Mouse (Mus musculus) stomach, postnatal 0 days (tissue): ENCODE measurements at regions not wholly inside any gene's neighbourhood (a gene's known extent, or its start where the extent isn't known, plus 50 kb on each side); places are given as distances from the start of the nearest gene placed in this dataset.

Experiments
- CTCF ChIP-seq: IDR thresholded peaks from 2 replicates; pipeline ENCODE4 v1.5.1; 2016; ENCODE audit warnings: antibody characterized with exemption, low read depth, mild to moderate bottlenecking, moderate library complexity
- EP300 ChIP-seq: optimal IDR thresholded peaks from 2 replicates; pipeline ENCODE3; 2016; ENCODE audit warnings: antibody characterized with exemption

- no peak for TF ChIP-seq CTCF
- no peak for TF ChIP-seq EP300
These were observed 789.9 kb downstream of the Nr2f2 start for GRCm38 (mm10) chr7:69576596-69576995.
